Mouse (Mus musculus): Measurements from ENCODE around the gene Spaca4.

Gene Spaca4

DNA sequence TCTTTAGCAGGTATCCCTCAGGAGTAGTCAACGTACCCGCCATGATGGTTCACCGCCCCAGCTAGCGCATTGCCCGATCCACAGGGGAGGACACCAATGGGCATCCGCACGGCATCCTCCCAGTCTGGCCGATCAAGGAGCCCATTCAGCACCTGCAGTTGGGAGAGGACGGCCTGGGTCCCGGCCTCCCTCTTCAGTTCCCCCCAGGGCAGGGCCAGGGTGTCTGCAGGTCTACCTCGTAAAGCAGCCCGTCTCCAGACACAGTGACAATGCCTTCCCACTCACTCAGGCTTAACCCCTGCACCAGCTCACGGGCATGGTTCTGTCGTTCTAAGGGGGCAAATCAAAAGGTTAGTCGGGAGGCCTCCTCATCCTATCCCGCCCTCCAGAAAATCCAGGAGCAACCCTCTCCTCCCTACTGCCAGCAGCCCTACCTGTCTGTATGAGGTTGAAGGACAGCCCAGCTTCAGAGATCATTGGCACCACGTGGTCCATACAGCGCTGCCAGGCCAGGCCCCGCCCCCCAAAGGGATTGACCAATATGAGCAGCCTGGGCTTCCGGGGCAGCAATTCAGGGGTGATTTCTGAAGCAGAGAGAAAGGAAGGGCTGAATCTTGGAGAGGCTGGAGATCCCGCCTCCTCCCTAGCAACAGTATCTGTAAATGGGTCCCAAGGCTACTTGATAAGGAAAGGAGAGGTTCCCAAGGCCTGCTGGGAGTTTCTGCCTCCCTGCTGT lies 13.4 kb downstream of the Spaca4 start:
- DNase-seq (ENCODE audit: low spot score in 2 of 2): no peak

DNA sequence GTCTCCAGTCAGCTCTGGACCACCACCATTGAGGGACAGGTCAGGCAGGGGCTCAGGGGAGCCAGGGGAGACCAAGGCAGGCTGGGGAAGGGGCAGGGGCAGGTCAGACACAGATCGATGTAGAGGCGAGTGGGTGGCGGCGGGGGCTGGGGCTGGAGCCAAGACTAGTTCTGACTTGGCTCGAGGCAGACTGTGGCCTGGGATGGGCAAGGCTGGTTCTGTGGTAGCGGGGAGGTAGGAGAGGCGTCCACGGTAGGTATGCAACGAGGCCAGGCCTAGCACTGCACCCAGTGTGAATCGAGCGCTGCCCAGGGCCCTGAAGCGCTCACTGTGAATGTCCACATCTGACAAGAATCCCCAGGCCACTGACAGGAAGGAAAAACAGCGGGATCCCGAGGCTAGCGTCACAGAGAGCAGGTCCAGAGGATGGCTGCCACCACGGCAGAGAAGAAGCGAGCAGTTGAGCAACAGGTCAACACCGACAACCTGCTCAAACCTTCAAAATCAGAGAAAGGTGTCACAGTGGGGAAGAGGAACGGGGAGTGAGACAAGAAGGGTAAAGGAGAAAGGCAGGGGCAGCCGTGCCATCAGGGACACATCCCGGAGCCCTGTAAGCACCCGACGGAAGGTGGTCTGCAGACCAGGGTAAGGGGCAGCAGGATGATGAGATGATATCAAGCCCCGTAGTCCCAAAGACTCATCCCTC lies 14.1 kb downstream of the Spaca4 start:
- DNase-seq (ENCODE audit: low spot score in 2 of 2): no peak

DNA sequence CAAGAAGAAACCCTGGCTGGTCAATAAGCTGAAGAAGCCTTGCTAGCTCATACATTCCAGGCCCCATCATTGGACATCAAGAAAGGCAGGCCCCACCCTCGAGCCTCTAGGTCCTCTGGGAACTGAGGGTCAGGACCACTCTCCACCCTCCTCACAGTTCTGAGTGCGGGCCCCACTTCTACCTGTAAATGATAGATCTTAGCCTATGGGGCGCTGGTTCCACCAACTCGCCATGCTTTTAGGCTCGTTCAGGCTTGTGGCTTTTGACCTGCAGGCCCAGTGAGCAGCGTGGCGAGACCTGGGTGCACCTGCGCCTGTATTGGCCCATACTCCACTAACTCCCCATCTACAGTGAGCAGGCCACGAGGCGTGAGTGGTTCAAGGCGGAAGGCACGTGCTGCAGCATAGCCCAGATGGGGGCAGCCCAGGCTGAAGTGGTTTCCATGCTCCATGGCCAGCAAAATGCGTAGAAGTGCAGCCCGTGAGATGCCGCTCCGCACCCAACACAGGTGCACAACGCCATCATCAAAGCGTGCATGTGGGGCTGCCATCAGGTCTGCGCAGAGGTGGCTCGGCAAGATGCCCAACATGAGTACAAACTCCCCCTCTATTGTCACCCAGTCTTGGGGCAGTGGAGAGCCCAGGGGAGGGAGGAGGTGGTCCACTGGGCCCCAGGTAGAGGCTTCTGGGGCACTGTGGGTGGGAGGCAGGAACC lies 15.0 kb downstream of the Spaca4 start:
- DNase-seq (ENCODE audit: low spot score in 2 of 2): no peak

DNA sequence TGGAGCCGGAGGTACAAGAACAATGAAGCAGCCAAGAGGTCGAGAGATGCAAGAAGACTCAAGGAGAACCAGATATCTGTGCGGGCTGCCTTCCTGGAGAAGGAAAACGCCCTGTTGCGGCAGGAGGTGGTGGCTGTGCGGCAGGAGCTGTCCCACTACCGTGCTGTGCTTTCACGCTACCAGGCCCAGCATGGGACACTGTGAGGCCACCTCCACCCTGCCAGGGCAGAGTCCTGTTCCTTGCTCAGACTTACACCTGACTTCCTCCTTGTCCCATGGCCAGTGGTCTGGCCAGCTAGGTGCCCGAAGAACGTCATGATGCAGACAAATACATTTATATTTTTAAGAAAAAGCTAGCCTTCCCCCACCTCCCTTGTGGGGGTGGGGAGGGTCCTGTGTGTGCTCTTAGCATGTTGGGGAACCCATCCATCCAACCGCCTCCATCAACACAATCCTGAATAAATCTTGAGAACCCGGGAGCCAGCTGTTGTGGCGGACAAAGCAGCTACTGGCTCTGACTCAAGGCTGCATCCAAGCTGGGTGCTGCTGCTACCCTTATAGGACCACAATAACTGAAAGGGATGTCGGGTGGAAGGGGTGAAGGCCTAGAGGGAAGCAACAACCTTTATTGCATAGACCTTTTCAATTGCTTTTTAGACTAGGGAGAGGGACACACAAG lies 15.8 kb downstream of the Spaca4 start:
- DNase-seq (ENCODE audit: low spot score in 2 of 2): no peak

DNA sequence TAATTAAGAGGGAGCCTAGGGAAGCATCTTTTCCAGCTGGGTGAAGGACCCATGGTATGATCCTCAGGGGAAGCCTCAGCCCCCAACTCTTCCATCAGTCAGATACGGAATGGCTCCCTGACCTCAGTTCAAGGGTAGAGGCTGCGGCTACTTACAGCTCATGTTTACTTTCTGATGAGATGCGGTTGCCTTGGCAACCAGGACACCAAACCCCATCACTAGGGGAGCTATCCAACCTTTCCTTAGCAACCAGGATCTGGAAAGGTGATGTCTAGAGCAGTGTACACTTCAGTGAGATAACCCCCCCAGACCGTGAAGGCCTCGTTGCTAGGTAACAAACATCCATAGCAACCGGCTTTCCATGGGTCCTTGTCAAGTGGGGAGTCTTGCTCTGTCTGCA lies 16.6 kb downstream of the Spaca4 start:
- DNase-seq (ENCODE audit: low spot score in 2 of 2): no peak

DNA sequence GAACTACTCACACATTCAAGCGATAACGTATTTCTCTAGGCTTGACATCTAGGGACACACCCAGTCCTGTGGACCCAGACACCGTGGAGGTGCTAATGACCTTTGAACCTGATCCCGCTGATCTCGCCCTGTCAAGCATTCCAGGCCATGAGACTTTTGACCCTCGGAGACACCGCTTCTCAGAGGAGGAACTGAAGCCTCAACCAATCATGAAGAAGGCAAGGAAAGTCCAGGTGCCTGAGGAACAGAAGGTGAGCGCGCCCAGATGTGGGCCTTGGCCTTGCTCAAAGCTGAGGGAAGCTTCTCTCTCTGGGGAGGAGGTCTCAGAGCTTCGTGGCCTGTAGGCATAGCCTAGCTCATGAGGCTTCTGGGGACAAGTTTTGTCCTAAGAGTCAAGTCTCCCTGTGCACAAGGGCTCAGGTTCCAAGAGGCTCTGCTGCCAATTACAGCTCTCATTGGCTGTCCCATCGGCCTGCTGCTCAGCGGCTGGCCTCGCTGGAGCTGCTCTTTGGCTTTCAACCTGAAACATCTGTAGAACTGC lies 17.3 kb downstream of the Spaca4 start:
- DNase-seq (ENCODE audit: low spot score in 2 of 2): no peak

DNA sequence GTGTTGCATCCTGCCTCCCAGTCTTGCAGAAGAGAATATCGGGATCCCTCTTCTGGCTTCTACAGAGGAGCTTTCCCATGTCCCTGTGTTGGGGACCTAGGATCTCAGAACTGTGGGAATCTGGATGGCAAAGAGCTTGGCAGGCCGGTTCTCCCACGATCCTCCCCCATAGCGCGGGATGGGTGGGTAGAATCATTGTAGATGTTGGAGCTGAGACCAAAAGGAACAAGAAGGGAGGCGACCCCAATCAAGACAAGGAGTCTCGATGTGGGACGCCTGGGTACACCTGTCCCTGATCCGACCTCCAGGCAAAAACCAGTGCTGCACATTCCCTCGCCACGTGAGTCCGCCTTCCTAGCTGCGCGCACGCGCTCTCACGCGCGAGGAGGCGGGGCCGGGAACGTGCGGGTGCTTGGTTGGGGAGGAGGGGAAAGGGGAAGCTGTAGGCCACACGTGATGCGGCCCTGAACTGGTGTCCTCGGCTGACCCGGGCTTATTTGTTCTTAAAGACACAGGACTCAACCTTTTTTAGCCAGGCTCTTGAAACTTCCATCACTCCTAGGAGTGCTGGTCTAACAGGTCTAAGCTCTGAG lies 18.1 kb downstream of the Spaca4 start:
- peak; percentile 75 to 85 for DNase-seq (ENCODE audit: low spot score in 2 of 2)

DNA sequence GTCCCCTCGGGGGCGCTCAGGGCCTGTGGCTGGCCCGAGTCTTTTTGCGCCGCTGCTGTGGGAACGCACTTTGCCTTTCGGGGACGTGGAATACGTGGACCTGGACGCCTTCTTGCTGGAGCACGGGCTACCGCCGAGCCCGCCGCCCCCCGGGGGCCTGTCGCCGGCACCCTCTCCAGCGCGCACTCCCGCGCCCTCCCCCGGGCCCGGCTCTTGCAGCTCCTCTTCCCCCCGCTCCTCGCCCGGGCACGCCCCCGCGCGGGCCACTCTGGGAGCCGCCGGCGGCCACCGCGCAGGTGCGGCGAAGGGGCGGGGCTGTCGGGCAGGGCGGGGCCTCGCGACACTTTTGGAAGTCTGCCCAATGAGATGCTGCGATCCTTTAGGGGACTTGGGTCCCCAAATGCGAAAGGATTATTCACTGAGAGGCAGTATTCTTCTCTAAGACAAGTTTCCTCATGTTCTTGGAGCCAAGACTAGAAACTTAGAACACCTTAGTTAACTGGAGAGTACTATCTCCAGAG lies 18.8 kb downstream of the Spaca4 start:
- DNase-seq (ENCODE audit: low spot score in 2 of 2): peak; percentile 69 to 82

DNA sequence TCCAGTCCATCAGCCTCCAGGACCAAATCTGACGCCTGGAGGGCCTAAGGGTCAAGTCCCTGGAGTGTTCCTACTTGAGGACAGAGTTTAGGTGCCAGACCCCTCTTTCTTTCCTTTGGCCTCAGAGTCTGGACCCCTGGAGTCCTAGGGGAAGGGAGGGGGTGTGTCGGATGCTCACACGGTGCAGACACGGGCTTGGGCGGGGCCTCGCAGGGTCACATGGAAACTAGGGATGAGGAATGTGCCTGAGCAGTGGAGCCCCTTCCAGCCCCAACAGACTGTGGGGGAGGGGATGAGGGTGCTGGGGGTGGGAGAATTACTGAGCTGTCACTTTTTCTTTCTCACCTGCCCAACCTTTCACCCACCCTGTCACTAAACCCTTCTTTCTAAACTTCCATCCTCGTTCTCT lies 19.7 kb downstream of the Spaca4 start:
- no peak for DNase-seq (ENCODE audit: low spot score in 2 of 2)

DNA sequence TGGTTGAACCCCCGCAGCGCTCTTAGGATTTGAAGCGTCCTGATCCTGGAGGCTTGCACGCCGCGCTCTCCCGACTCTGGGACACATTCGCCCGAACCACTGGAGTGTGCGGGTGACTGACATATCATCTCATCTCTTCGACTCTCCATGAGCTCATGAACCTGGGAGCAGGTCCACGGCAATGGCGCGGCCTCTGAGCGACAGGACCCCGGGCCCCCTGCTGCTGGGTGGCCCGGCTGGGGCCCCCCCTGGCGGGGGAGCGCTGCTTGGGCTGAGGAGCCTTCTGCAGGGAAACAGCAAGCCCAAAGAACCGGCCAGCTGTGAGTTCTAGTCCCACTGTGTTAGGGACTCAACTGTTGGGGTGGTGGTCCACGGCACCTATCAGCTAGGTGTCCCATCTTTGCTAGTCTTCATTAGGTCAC lies 20.2 kb downstream of the Spaca4 start:
- no peak for DNase-seq (ENCODE audit: low spot score in 2 of 2)

DNA sequence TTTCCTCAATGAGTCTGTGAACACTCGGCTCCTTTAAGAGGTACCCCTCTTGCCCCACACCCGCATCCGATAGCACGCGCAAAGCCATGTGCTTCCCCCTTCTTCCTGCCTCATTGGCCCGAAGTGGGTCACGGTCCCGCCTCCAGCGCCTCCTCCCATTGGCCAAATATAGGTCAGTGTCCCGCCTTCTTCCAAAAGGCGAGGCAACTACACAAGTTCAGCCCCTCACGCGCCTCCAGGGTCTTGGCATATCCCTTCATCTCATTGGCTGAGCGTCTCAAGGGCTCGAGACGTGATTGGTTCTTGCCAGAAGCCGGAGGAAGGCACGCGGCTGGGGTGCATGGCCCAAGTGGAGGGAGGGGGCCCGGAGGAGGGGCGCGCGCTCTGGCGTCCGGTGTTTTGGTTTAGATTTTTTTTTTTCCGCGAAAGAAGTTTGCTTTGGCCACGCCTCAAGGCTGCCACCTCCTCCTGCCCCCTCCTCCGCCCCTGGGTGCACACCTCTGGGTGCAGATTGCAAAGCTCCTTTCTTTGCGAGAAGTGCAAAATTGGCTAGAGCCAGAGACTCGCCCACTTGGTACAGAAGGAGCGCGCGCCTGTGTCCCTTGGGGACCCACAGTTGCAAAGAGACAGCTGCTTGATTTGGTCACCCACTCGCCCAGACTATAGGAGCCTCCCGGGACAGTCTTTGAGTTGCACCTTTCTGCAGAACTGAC lies 20.7 kb downstream of the Spaca4 start, which contains the start of gene Dbp:
TSS of gene Dbp (plus strand) at position 359 of the 713 bp plus-strand sequence.
- DNase-seq (ENCODE audit: low spot score in 2 of 2): peak; percentile 84 to 90

DNA sequence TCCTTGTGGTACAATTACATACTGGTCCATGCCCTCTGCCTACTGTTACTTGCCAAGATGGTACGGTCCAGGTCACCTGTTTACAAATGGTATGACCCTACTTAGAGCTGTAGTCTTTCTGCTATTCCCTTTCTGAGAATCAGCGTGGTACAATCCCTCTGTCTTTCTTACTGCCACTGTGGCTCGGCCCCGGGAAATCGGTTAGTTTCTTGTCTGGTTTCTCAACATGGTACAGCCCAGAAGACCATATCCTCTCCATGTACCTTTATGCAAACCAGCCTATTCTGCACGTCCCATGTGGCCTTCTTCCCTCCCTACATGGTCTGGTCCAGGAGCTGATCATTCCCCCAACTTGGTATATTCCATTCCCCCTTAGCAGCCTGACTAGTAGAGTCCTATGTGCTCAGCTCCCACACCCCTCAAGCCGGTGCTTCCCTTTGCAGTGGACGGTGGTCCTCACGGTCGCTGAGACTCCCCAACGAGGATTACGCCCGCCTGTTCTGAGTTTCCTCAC lies 21.5 kb downstream of the Spaca4 start:
- DNase-seq (ENCODE audit: low spot score in 2 of 2): peak in 1 of 2 experiments; percentile 39

DNA sequence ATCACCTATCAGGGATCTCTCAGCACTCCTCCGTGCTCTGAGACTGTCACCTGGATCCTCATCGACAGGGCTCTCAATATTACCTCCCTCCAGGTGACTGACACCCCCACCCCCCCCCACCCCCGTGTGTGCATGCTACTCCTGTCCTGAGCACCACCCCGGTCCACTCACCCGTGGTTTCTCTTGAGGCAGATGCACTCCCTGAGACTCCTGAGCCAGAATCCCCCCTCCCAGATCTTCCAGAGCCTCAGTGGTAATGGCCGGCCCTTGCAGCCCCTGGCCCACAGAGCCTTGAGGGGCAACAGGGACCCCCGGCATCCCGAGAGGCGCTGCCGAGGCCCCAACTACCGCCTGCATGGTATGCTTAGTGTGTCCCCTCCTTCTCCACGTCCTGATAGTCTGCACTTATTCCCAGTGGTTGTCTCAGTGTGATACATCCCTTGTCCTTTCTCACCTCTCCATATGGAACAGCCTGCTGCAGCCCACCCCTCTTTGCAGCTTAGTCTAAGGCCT lies 22.0 kb downstream of the Spaca4 start:
- DNase-seq (ENCODE audit: low spot score in 2 of 2): no peak

DNA sequence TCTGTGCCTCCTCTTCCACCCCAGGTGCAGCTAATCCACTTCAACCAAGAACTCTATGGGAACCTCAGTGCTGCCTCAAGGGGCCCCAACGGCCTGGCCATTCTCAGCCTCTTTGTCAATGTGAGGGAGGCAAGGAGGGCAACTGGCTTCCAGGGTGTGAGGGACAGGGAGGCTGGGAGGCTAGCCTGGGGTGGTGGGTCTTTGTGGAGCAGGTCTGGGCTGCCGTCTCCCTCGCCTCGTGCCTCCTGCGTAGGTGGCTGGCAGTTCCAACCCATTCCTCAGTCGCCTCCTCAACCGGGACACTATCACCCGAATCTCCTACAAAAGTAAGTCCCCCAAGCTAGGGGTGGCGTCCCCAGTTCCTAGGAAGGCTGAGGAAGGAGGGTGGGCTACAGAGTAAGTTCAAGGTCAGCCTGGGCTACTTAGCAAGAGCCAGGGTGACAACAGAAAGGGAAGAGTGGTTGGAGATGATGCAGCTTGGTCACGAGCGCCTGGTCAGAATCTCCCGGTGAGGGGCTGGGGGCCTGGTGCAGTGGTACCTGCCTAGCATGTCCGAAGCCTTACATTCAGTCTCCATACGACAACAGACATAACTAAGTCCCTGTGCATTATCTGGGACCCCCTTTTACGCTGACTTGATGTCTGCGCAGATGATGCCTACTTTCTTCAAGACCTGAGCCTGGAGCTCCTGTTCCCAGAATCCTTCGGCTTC lies 22.6 kb downstream of the Spaca4 start:
- no peak for DNase-seq (ENCODE audit: low spot score in 2 of 2)

DNA sequence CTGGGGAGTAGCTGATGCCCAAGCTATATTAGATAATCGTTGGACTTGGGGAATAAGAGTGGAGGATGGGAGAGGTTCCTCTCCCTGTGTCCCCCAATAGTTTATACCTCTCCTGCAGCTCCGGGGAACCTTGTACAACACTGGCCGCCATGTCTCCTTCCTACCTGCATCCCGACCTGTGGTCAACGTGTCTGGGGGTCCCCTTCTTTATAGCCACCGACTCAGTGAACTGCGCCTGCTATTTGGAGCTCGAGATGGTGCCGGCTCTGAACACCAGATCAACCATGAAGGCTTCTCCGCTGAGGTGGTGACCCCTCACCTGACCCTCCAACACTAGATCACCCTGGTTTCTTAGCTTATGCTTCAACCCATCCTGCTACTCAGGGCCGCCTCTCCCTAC lies 23.3 kb downstream of the Spaca4 start:
- no peak for DNase-seq (ENCODE audit: low spot score in 2 of 2)

DNA sequence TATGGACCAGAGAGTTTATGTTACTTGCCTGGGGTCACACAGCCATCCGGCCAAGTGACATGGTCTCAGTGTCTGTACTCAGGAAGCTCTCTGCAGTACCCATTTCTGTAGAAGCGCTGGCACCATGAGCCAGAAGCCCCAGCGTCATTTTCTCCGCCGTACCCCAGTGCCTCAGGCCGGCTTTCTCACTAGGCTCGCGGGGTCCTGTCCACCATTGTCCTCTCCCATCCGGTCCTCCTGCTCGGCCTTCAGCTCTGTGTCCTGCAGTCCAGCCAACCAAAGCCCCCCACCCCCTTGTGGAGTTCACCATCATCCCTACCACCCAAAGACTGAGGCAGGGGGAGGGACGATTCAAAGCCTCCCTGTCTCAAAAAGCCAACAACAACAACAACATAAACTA lies 24.0 kb downstream of the Spaca4 start:
- DNase-seq (ENCODE audit: low spot score in 2 of 2): no peak

DNA sequence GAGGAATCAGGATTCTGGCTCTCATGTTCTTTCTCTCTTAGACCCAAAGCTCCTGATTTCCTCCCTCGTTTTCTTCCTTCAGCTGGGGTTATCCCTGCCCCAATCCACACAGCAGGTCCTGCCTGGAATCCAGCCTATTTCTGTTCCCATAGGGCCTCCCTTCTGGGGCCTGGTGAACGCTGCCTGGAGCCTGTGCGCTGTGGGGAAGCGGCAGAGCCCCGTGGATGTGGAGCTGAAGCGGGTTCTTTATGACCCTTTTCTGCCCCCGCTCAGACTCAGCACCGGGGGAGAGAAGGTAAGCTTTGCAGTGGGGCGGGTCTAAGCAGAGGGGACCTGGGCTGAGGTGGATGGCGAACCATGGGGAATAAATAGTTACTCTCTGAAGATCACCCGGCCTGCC lies 24.5 kb downstream of the Spaca4 start:
- DNase-seq (ENCODE audit: low spot score in 2 of 2): no peak

DNA sequence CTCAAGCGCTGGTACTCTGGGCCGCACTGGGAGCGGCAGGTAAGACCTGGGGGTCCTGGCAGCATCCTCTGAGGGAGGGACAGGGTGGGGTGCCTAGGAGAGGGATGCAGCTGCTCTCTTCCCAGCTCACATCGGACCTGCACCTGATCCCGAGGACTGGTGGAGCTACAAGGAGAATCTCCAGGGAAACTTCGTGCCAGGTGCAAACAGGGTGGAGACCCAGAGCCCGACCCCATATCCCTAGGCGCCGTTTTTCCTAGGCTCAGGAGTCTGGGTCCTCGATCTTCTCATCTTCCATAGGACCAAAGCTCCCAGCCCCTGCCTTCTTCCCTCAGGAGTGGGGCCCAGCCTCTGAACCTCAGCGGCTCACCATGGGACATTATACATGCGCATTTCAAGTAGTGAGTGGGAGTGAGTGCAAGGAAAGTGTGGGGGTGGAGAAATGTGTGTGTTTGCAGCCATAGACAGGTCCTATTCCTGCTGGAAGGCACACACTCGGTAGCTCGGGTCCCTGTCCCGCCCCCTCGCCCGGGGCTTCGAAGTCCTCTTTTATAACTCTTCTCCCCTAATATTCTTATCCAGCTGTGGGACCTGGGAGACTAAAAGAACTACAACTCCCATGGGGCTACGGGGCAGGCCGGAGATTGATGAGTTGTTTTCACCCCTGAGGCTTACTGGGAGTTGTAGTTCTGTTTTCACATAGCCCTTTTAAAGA lies 25.2 kb downstream of the Spaca4 start:
- DNase-seq (ENCODE audit: low spot score in 2 of 2): no peak

Data from spleen, postnatal 14 days (tissue).